Mouse (Mus musculus) frontal cortex, adult 2 months (tissue): ENCODE measurements around the gene Pvalb. TPM values are rescaled to one million over a fixed set of nuclear protein-coding genes. Genes with fewer than 3 reads are reported as not detected.

ENCODE experiments used
- DNase-seq, 2 experiments: peaks; one replicate each; pipeline ENCODE4 v3.0.0; 2022; ENCODE audit warnings: low spot score in 1 of 2; ENCODE audit errors: extremely low spot score in 1 of 2
- polyA plus RNA-seq: library from polyadenylated mRNA; depleted of rRNA; stranded (reverse); fragments of >200 nt; gene quantifications from 2 replicates; pipeline ENCODE4 v1.2.3, GENCODE M21; 2012; rRNA removed

The Pvalb gene
- 36.5 and 62.8 TPM in 2 replicates for polyA plus RNA-seq

- no peak for DNase-seq
These were observed at the start of gene Pvalb for GRCm38 (mm10) chr15:78206312-78206711. TSS of gene Pvalb (minus strand) at chr15:78206400.

DNA sequence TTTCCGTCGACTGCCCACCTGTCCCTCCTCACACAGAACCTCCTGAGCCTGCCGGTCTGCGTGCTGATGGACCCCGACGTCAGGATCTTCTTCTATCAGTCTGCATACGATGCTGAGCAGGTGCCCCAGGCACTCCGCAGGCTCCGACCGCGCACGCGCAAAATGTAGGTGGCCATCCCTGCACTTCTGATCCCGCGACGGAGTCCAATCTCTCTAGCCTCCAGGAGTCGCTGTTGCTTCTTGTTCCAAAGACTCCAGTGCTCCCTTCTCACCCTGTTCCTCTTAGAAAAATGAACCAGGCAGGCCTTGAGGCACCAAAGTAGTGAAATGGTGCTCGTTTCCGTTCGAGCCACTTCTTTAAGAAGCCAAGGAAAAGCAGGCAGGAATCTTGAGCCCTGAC lies 48.6 kb upstream of the Pvalb start:
- peak in 1 of 2 experiments; percentile 70 for DNase-seq

DNA sequence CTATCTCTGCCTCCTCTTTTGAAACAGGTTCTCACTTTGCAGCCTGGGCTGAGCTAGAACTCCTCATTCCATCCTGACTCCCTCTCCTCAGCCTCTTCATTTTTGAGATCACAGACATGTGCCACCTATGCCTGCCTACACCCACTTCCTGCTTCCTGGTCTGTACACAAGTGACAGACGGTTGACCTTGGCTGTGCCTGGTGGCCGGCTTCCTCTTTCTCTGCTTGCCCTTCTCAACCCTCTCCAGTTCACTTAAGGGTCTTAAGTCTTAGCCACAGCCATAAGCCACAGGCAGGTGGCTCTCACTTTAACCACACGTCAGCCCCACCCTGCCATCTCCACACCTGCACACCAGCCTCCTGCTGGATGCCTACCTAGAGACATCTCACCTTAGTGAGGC lies 42.2 kb upstream of the Pvalb start:
- DNase-seq: no peak

- no peak for DNase-seq
These were observed 41.5 kb upstream of the Pvalb start for GRCm38 (mm10) chr15:78247659-78248058.

- no peak for DNase-seq
These were observed 40.2 kb upstream of the Pvalb start for GRCm38 (mm10) chr15:78246143-78247116.

DNA sequence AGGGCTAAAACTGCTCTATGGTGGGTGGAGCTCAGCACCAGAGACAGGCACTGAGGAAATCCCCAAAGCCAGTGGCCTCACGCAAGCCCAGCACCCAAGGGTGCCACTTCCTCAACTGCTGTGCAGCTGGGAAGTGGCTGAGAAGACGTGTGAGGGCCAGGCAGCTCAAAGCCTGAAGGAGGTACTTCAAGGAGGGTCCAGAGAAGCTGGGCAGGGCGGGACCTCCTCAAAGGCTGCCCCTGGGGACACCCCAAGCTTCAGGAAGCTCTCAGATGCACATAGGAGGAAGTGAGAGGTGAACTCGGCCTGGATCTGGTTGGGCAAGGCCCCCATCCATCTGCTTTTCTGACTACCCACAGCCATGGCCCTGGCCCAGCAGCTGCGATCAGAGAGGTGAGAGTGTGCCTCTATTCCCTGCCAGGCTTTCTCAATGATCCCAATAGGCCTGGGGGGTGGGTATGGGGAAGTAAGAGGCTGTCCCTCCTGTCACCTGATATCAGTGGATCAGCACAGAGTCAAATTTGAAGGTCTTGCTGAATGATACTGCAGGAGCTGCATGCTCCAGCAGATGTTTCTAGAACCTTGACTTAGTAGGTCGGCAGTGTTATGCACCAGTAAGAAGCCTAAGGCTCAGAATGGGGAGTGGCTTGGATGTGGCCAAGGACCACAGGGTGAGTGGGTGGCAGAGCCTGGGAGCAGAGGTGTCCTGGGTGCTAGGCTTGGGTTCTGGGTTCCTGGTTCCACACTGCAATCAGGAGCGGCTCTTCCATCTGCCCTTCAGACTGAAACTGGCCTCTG lies 38.7 kb upstream of the Pvalb start, which contains the start of gene Ncf4:
Gene Ncf4 (plus strand): TSS at position 107 of the 798 bp plus-strand sequence.
- DNase-seq: no peak

DNA sequence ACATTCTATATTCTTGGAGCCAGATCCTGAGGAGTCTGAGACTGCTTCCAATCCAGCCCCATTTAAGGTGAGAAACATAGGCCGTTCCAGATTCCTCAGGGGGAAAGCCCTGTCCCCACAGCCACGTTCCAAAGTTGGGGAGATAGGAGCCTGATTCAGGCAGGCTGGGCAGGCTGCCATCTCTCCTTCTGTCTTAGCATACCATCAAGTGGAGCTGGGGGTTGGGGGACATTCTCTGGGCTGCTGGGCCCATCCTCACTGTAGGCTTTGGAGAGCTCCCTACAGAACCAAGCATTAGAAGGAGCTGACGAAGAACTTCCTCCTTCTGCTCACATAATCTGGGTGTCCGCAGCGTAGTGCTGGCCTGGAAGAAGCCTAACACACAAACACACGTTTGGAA lies 37.6 kb upstream of the Pvalb start:
- peak in 1 of 2 experiments; percentile 45 for DNase-seq

GRCm38 (mm10) chr15:78243061-78243460 lies 36.9 kb upstream of the Pvalb start:
- no peak for DNase-seq

GRCm38 (mm10) chr15:78241335-78241734 lies 35.1 kb upstream of the Pvalb start:
- DNase-seq: no peak

DNA sequence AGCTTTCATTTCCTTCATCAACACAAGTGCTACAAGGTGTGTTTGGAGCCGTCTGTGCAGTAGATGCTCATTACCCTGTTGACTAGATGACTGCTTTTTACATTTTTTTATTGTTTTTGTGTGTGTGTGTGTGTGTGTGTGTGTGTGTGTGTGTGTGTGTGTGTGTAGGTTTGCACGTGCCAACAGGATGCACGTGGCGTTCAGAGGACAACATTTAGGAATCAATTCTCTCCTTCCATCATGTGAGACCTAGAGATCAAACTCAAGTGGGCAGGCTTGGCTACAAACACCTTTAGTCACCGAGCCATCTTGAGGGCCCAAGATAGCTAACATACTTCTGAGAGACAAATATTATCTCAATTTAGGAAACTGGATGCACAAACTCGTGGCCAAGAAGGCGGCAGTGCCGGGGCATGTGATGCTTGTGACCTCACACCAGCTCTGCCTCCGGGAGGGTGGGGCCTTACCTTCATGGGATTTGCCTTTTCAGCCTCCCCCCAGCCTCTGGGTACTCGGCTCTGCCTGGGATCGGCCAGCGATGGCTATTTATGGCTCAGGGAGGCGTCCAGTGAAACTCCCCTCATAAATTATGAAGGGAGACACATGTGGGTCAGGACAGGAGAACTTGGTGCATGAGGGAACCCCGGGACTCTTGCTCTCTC lies 33.9 kb upstream of the Pvalb start:
- DNase-seq: no peak

DNA sequence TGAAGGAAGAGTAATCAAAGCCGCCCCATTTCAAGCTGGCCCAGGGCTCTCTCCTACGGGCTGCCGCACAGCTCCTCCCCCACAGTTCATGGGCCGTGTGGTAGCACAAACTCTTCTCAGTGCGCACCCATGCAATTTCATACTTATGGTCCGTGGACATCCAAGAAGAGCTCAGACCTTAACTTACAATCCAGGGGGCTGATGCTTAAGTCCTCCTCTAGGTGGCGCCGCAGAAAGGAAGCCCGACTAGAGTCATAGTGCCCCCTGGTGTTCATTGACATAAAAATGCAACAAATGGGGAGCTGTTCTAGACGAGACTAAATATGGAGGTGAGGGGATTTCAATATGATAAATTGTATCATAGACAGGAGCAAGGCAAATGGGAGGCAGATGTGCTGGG lies 33.3 kb upstream of the Pvalb start:
- DNase-seq: peak in 1 of 2 experiments; percentile 84

- DNase-seq: no peak
These were observed 28.8 kb upstream of the Pvalb start for GRCm38 (mm10) chr15:78234823-78235509.

- DNase-seq: peak in 1 of 2 experiments; percentile 14
These were observed 25.4 kb upstream of the Pvalb start for GRCm38 (mm10) chr15:78231346-78232331.

DNA sequence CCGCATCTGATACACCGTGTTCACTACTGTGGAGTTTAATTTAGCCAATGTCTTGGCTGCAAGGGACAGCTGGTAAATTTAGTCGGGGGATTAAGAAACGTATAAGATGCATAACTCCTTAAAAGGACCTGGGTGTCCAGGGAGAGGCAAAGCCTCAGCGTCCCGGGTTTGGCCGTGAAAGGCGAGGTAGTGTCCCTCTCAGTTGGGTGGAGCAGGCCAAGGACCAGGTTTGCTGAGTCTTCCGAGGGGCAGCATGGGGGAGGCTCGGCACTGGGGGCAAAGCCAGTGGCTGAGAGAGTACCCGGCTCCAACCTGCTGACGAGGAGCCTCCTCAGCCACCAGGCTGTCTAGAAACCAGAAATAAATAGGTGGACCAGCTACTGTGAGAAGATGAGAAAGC lies 21.6 kb upstream of the Pvalb start:
- DNase-seq: no peak

DNA sequence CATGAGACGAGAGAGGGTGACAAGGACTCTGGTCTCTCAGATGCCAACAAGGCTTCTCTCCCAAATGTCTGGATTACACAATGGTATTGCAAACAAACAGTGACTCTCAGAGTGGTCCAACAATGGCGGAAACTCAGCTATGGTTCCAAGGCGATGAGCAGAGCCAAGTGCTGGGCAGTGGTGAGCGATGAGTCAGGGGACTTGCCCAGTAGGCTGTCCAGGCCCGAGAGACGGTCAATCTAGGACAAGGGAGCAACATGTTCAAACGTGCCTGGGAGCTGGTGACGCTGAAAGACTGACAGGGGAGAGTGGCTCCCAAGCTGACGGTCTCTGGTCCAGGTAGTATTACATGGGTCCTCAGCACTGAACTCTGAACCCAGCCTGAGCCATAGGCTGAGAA lies 9.1 kb upstream of the Pvalb start:
- no peak for DNase-seq

DNA sequence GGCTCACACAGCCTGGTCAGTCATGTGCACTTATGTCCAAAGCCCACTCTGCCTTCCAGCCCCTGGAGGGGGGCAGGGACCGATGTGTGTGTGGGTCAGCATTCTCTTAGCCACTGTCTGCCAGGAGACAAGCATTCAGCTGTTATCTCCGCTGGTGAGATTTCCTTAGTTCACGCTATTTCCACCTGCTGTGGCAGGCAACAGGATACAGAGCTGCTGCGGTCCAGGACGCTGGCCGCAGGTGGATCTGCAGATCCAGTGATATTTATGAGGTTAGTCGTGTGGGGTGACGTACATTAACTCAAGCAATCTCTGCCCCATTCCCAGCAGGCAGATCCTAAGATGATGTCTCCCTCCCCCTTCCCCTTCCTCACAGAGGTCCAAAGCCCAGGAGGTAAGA lies 5.2 kb upstream of the Pvalb start:
- no peak for DNase-seq

DNA sequence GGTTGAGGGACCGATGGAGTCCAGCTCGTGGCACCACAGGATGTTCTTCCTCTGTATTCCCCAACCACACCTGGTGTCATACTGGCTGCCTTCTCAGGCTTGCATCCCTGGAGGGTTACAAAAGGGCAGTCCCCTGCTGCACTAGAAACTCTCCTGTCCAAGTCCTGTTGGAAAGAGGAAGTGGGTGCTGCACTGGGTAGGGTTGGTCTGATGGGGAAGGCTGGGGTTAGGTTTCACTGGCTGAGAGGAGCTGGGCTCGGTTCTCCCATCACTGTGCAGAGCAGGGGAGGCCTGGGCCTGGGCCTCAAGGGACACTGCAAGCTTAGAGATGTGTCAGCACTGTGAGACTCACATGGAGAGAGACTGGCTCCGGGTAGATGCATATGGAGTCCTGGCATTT lies 4.0 kb upstream of the Pvalb start:
- no peak for DNase-seq

GRCm38 (mm10) chr15:78205192-78205591 lies 1.0 kb downstream of the Pvalb start:
- peak in 1 of 2 experiments; percentile 35 for DNase-seq
